Mouse (Mus musculus) layer of hippocampus, adult 2 months (tissue): ENCODE results near the gene Snx5. TPM values are rescaled to one million over a fixed set of nuclear protein-coding genes. Genes with fewer than 3 reads are reported as not detected.

Experiments used
- DNase-seq, 2 experiments: peaks; one replicate each; pipeline ENCODE4 v3.0.0; 2022; ENCODE audit warnings: low spot score in 2 of 2
- H3K27ac ChIP-seq: fragments of 200-600 bp; 2 replicates; pipeline ENCODE4 v1.8.1; 2022
- H3K4me3 ChIP-seq: fragments of 200-600 bp; 2 replicates; pipeline ENCODE4 v1.8.1; 2022; ENCODE audit warnings: mild to moderate bottlenecking
- CTCF ChIP-seq: fragments of 200-600 bp; conservative IDR thresholded peaks from 2 replicates; pipeline ENCODE4 v1.8.1; 2022; ENCODE audit warnings: antibody characterized with exemption, mild to moderate bottlenecking, moderate library complexity
- total RNA-seq, 2 experiments: library from RNA; stranded (reverse); gene quantifications; 2 replicates each; pipeline ENCODE4 v1.2.3; 2021

The Snx5 gene
- total RNA-seq, 2 experiments from 2014 or later: 69.4 to 77.1 TPM

DNA sequence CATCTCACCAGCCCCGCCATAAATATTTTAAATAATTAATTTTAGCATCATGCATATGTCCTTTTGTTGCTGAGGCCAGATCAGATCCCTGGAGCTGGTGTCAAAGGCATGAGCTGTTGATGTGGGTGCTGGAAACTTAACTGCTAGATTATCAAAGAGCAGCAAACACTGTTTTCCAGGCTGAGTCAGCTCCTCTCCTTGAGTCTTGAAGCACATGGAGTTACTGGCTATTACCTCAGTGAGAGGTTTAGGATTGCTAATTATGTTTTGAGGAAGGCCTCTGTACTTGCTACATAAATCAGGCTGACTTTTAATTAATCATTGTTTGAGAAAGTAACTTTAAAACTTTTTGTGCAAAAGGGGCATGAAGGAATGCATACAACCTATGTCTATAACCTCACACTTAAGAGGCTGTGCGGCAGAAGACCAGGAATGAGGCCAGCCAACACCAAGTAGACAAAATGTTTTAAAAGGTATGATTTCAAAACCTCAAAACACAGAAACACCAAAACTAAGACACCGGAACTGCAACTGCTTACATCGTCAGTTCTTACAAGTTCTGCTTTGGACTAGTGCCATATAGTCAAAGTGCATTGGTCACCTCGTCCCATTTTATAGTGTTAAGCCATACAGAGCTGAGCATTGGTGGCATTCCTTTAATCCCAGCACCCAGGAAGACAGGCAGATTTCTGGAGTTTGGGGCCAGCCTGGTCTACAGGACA is 6.1 kb downstream of the Snx5 start:
- Histone ChIP-seq H3K27ac (peak overlapping the region; percentile 28; the same call in 1 of the 2 replicates), H3K4me3 (no peak overlapping the region)
- no peak for DNase-seq
- TF ChIP-seq CTCF: no peak

DNA sequence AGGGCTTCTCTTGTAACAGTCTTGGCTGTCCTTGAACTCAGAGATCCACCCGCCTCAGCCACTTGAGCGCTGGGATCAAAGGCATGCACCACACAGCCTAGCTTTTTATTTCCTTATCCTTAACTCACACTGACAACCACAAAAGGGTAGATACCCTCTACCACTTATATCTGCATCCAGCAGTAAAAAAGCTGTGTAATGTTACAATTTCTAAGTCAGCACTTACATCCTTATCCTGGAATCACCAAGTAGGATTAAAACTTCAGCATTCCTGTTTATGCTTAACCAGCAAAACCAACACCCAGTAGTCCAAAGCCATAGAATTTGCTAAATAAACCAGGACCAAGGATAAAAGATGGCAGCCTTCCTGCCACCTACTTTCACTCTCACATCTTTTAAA is 7.9 kb downstream of the Snx5 start:
- H3K27ac ChIP-seq: no peak overlapping the region
- no peak for TF ChIP-seq CTCF
- no peak for DNase-seq
- H3K4me3 ChIP-seq: no peak overlapping the region

- Histone ChIP-seq H3K27ac (no peak overlapping the region), H3K4me3 (no peak overlapping the region)
- DNase-seq: no peak
- no peak for TF ChIP-seq CTCF
Observed at GRCm38 (mm10) chr2:144250111-144250510, 20.6 kb downstream of the Snx5 start.

DNA sequence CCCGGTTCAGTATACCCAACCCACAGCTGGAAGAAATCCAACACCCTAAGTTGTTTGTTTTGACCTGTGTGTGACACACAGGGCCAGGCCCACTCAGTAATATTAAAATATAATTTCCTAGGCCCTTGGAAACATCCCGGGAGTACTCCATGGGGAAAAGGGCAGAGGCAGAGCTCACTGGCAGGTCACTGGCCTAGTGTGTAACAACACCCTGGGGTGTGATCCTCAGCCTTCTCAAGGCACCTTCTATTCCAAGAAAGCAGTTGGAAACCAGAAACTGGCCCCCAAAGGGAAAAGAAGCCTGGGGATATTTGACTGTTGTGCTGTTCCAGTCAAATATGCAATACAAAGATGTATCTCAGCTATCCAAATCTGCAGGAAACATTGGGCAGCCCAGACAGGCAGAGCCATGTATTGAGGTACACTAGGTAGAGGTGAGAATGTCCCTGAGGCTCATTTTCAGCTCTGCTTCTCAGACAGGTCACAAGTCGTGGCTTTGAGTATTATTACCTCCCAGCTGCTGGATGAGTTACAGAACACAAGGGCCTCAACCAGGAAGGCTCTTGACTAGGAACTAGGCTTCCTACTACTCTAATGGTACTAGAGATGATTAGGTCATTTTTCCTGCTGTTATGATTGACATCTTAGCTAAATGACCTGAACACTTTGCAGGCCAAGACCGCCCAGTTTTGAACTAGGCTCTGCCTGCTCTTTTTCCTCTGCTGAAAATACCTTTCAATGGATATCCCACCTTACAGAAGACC is 21.9 kb downstream of the Snx5 start:
- DNase-seq: no peak
- no peak for TF ChIP-seq CTCF
- H3K27ac ChIP-seq: no peak overlapping the region
- no peak overlapping the region for H3K4me3 ChIP-seq

DNA sequence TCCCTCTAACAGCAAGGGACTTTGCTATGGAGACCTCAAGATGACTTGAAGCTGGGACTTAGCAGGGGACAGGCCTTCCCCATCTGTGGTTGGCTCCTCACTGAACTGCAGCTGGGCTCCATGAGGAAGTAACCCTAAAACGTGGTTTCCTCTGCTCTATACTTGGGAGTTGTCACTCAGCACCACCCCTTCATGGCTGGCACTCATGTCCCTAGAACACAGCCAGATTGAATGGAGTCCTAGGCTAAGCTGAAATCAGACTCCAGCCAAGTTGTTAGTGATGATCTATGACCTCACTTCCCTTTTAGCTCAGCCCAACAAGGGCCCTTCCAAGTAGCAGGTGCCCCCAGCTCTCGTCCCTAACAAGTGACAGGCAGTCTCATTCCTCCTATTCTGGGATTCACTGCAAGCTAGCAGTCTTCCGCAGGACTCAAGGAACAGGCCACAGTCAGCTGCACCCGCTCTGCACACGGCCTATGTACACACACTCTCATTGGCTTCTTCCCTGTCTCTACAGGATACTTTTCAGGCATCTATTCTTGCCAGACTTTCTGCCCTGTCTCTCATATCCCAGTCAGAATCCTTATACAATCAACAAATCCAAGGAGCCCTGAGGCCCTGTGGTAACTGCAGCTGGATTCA is 23.2 kb downstream of the Snx5 start:
- no peak for DNase-seq
- TF ChIP-seq CTCF: no peak
- Histone ChIP-seq H3K4me3 (no peak overlapping the region), H3K27ac (peak overlapping the region; percentile 8; the same call in 1 of the 2 replicates)

DNA sequence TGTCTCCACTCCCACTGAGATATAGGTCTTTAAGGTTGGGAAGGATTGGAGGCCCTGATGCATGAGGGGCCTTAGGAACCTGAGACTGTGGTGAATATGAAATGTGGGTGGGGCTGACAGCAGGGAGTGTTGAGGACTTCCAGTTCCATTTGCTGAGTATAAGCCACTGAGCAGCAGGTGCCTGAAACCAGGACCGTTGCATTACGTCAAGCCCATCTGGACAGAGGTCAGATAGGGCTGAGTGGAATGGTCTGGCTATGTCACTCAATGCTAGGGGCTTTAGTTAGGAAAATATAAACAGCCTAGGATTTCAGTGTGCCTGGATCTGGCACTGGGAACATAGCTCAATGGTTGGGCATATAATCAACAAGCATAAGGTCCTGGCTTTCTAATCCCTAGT is 24.4 kb downstream of the Snx5 start:
- no peak for DNase-seq
- Histone ChIP-seq H3K4me3 (no peak overlapping the region), H3K27ac (peak overlapping the region; percentile 23; the same call in 1 of the 2 replicates)
- TF ChIP-seq CTCF: no peak

- no peak for DNase-seq
- TF ChIP-seq CTCF: no peak
- Histone ChIP-seq H3K4me3 (no peak overlapping the region), H3K27ac (peak overlapping the region; percentile 32; the same call in 1 of the 2 replicates)
Observed at GRCm38 (mm10) chr2:144245464-144245863, 25.2 kb downstream of the Snx5 start.

DNA sequence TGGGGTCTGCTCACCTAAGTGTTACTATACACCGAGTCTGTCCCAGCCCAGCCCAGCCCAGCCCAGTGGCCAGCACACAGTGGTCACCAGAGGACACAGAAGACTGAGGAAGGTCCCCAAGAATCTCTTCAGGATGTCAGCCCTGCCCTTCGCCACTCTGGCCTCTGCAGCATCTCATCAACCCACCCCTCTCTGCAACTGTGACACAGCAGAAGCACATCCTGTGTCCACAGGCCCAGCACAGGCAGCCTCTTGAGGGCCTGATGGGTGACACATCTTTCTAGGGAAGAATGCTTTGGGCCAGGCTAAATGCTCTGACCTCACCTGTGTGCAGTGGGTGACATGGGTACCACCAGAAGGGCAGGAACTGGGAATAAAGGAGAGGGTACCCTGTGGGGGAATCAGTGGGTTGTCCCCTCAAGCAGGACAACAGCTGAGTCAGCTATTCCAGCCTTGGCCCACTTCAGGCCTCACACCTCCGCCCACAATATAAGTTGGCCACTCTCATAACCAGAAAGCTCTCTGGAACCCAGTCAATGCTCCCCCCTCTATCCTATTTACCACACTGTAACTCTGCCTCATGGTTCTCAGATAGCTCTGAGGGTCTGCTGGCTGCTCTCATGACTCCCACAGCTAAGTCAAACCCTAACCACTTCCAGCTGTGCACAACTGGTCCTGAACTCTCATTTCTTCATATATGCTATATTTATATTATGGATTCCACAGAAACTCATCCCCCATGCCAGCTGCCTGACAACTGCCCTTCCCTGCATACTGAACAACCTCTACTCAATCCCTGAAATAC is 30.4 kb downstream of the Snx5 start:
- no peak overlapping the region for H3K4me3 ChIP-seq
- no peak for DNase-seq
- no peak overlapping the region for H3K27ac ChIP-seq
- no peak for TF ChIP-seq CTCF

- DNase-seq: no peak
- H3K4me3 ChIP-seq: no peak overlapping the region
- TF ChIP-seq CTCF: no peak
- no peak overlapping the region for H3K27ac ChIP-seq
Observed at GRCm38 (mm10) chr2:144239318-144239717, 31.4 kb downstream of the Snx5 start.

- TF ChIP-seq CTCF: peak; percentile 17; the same call in 1 of the 2 replicates
Observed at GRCm38 (mm10) chr2:144238341-144238740, 32.4 kb downstream of the Snx5 start.

DNA sequence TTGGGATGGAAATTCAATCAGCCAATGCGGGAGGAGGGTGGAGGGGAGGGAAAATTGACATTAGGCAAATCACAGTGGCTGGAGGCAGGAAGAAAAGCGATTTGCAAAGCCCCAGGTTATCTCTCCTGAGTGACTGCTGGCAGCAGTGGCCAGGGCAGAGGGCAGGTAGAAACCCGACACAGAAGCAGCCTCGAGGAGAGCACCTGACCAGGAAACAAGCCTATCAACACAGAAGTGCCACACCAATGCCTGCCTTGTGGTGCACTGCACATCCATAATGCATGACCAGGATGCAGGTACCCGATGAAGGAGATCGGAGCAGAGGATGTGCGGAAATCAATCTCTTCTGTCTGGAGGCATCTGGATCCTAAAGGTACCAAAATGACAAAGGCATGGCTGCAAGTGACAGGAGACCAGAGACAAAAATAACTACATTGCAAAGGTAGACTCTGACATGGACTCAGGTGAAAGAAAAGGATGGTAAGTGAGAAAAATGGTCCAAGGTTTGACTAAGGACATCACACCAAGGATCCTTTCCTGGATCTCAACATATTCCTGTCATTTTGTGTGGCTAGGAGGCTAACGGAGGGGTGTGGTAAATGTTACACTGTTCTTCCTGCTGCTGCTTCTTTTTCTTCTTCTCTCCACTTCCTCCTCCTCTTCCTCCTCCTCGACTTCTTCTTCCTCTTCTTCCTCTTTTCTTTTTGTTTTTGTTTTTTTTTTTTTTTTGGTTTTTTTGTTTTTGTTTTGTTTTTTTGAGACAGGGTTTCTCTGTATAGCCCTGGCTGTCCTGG is 33.7 kb downstream of the Snx5 start:
- no peak for TF ChIP-seq CTCF
- no peak overlapping the region for H3K4me3 ChIP-seq
- H3K27ac ChIP-seq: no peak overlapping the region
- DNase-seq: no peak

More at GRCm38 (mm10) chr2:144238341-144238740, 32.4 kb downstream of the Snx5 start:
- Histone ChIP-seq H3K27ac (peak overlapping the region; percentile 52), H3K4me3 (no peak overlapping the region)
- no peak for DNase-seq

DNA sequence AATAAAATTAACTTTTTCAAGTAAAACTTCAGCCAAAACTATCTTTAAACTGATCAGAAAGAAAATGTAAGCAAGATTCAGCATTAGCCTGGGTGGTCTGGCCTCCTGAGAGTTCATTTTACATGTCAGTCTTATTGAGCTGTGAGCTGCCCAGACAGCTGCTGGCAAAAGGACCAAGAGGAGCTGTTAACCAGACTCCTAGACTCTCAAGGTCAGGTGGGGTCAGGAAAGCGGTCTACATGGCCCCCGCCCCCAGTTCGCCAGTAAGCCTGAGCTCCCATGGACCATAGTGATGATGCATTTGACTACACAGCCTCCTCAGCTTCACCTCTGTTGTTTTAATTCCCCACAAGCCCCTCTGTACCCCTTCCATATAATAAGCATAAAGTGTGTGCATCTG is 34.9 kb downstream of the Snx5 start:
- Histone ChIP-seq H3K4me3 (no peak overlapping the region), H3K27ac (no peak overlapping the region)
- DNase-seq: no peak
- no peak for TF ChIP-seq CTCF
